Mouse (Mus musculus): Measurements from ENCODE around the gene Cpne8. TPM values are rescaled to one million over a fixed set of nuclear protein-coding genes. Genes with fewer than 3 reads are reported as not detected.

Cpne8 gene
- polyA plus RNA-seq, 1 experiment from 2014 or later = 1.2 TPM

DNA sequence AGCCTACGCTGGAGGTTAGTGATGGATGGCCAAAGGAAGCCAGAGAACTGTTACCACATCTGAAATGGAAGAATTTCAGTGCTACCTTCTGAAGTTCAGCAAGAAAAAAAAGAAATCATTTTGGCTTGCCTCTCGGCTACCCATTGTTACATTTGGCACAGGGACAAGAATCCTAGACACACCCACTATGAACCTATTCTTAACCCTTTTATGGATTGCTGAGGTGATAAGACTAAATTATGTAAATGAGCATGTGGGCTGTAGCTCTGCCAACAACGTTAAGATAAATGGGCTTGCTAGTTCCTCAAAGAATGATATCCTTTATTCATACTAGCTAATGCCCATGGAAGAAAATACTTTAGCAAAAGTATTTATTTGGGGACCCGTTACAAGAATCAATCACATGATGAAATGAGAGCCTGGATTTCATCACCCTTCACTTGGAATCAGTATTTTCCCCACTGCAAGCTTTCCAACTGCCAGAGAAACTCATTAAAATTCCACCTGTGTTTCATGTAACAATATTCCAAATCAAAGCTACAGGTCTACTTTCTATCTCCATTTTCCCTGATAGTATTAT, 69.3 kb downstream of the Cpne8 start:
- 50% methylated on average over 4 of the region's 4 CpGs for WGBS (ENCODE audit: insufficient replicate concordance)
- no peaks in the 10 kb centered on the region for H3K36me3 ChIP-seq
- H3K27me3 ChIP-seq (replicated peaks) = no peaks in the 10 kb centered on the region
- no peaks in the 10 kb centered on the region for H3K4me1 ChIP-seq
- H3K9me3 ChIP-seq (replicated peaks) = no peaks in the 10 kb centered on the region
- no peak overlapping the region for H3K9ac ChIP-seq
- H3K4me3 ChIP-seq = no peak overlapping the region
- no peak overlapping the region for H3K27ac ChIP-seq
- no peak for ATAC-seq
- H3K4me2 ChIP-seq = no peak overlapping the region

DNA sequence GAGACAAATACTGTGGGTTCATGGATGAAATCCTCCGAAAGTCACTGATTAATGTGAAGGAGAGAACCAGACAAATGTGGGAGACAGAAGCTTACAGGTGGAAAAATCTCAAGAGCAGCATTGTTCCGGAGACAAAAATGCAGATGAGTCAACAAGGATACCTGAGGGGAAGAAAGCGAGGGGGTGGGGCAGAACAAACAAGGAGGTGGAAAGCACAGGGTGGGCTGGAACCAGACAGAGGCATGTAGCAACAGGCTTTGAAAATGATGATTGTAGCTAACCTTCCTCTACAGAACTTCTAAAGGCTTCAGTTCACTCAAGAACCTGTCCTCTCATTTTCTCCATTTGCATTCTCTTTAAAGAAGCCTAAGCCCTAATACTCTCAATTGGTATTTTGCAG, 70.9 kb downstream of the Cpne8 start:
- no peaks in the 10 kb centered on the region for H3K27me3 ChIP-seq (replicated peaks)
- no peak for ATAC-seq
- no peak overlapping the region for H3K9ac ChIP-seq
- no peak overlapping the region for H3K4me2 ChIP-seq
- H3K9me3 ChIP-seq (replicated peaks) = no peaks in the 10 kb centered on the region
- H3K4me3 ChIP-seq = no peak overlapping the region
- WGBS (ENCODE audit: insufficient replicate concordance) = 55% methylated on average over 3 of the region's 3 CpGs
- no peaks in the 10 kb centered on the region for H3K36me3 ChIP-seq
- H3K4me1 ChIP-seq = no peaks in the 10 kb centered on the region
- H3K27ac ChIP-seq = no peak overlapping the region

DNA sequence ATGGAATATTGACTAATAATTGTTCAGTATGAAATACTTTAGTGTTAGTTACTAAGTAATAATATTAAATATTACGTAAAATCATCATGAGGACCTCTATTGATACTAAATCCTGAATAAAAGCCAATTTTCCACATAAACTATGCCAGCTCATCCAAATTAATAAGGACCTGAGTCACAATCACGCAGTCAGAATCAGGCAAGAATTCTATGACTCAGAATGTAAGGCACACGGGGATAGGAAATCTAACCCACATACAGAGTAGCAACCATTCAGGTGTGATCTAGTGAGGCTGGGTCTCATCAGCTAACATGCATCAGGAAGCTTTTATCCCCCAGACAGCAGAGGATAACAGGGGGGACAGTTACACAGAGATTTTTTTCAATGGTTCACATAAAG, 72.1 kb downstream of the Cpne8 start:
- no peak overlapping the region for H3K9ac ChIP-seq
- no peaks in the 10 kb centered on the region for H3K36me3 ChIP-seq
- no peaks in the 10 kb centered on the region for H3K4me1 ChIP-seq
- no peak for ATAC-seq
- no peak overlapping the region for H3K4me3 ChIP-seq
- H3K27ac ChIP-seq = no peak overlapping the region
- WGBS (ENCODE audit: insufficient replicate concordance) = 65% methylated on average over 3 of the region's 3 CpGs
- no peaks in the 10 kb centered on the region for H3K27me3 ChIP-seq (replicated peaks)
- no peaks in the 10 kb centered on the region for H3K9me3 ChIP-seq (replicated peaks)
- no peak overlapping the region for H3K4me2 ChIP-seq

DNA sequence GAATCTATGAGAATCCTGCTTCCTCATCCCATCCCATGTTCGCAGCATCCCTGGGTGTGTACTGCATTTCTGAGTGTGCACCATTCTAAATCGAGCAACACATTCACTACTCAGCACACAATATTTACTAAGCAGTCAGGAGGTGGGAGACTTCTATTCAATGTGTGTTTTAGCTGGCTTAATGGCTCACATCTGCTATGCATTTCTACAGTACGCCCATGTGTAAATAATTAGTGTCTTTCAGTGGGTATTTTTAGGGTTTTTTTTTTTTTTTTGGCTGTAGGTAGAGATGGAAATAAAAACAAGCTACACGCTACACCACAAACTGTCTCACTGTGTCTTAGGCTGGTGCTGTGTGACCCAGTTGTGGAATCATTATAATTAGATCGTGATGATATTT, 75.6 kb downstream of the Cpne8 start:
- H3K9me3 ChIP-seq (replicated peaks) = no peaks in the 10 kb centered on the region
- WGBS (ENCODE audit: insufficient replicate concordance) = 66% methylated on average over 5 of the region's 5 CpGs
- H3K4me1 ChIP-seq = no peaks in the 10 kb centered on the region
- H3K27me3 ChIP-seq (replicated peaks) = no peaks in the 10 kb centered on the region
- H3K36me3 ChIP-seq = no peaks in the 10 kb centered on the region
- ATAC-seq = no peak
- H3K4me2 ChIP-seq = no peak overlapping the region
- no peak overlapping the region for H3K27ac ChIP-seq
- H3K9ac ChIP-seq = no peak overlapping the region
- no peak overlapping the region for H3K4me3 ChIP-seq

DNA sequence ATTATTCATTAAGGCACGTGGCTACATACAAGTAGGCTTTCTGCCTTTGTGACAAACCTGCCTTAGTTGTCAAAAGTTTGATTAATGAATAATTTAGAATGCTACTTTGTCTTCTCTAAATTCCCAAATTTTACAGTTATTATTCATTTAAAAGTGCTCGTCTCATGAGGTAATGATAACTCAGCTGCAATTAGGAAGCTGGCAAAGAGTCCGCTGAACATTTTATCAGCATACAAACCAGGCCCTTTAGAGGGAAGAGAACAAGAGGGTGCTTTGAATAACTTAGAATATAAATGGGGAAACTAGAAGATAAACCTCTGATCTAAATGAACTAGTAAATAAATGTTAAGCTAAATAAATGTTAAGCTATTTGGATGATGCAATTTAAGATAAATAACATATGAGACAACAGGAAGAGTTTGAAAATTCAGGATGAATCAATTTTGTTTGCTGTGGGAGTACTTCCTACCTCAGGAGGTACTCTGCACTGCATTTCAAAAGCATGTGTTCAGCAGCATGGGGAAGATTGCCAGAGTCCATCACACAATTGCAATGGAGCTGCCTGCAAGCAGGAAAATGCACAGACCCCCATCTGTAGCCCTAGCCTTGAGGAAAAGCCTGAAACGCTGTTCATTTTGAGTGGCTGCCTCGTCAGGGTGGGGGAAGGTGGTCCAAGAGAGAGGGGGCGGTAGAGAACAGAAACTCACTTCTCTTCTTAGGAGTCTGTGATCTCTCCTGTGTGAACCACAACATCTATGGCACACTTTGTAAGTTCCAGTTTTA, 81.3 kb downstream of the Cpne8 start:
- no peak overlapping the region for H3K27ac ChIP-seq
- no peaks in the 10 kb centered on the region for H3K4me1 ChIP-seq
- H3K36me3 ChIP-seq = no peaks in the 10 kb centered on the region
- H3K4me2 ChIP-seq = no peak overlapping the region
- no peak overlapping the region for H3K4me3 ChIP-seq
- no peak overlapping the region for H3K9ac ChIP-seq
- no peak for ATAC-seq
- no peaks in the 10 kb centered on the region for H3K27me3 ChIP-seq (replicated peaks)
- H3K9me3 ChIP-seq (replicated peaks) = no peaks in the 10 kb centered on the region
- WGBS (ENCODE audit: insufficient replicate concordance) = 56% methylated on average over 6 of the region's 6 CpGs

DNA sequence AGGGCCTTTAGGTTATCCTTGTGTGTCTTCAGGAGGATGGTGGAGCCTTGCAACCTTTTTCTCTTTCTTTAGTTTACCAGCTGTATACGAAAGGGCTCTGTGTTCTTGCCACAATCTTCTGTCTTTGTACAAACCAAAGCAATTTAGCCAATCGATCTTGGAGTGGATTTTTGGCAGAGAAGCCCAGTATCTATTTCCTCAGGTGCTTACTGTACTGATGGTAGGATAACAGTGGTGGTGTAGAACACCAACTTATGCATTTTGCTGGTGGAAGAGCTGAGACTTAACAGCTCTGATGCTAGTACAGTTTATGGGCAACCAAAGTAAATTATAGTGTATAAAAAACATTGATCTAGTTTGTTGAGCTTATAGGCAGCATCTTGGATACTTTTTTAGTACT, 83.6 kb downstream of the Cpne8 start:
- H3K4me2 ChIP-seq = no peak overlapping the region
- 62% methylated on average over 2 of the region's 2 CpGs for WGBS (ENCODE audit: insufficient replicate concordance)
- no peak for ATAC-seq

DNA sequence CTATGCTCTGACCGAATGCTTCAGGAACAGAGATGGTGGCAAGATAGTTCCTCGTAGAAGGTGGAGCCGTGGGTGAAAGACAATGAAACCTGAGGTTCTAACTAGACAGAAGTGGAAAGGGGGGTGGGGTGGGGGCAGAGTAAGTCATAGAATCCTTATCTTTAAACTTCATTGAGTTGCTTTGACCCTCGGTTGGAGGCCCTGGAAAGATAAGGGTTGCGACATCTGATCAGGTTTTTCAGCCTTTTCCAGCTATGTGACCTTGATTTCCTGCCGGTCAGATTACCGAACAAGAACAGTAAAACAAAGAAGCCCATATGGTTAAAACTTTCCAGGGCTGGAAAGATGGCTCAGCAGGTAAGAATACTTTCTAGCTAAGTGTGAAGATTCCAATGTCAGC, 89.6 kb downstream of the Cpne8 start:
- H3K27me3 ChIP-seq (replicated peaks) = no peaks in the 10 kb centered on the region
- H3K27ac ChIP-seq = no peak overlapping the region
- no peaks in the 10 kb centered on the region for H3K9me3 ChIP-seq (replicated peaks)
- 31% methylated on average over 7 of the region's 7 CpGs for WGBS (ENCODE audit: insufficient replicate concordance)
- H3K4me3 ChIP-seq = no peak overlapping the region
- no peaks in the 10 kb centered on the region for H3K4me1 ChIP-seq
- H3K36me3 ChIP-seq = no peaks in the 10 kb centered on the region
- no peak overlapping the region for H3K4me2 ChIP-seq
- no peak overlapping the region for H3K9ac ChIP-seq
- ATAC-seq = no peak

More for the DNA sequence above, 83.6 kb downstream of the Cpne8 start:
- H3K36me3 ChIP-seq = no peaks in the 10 kb centered on the region
- no peaks in the 10 kb centered on the region for H3K27me3 ChIP-seq (replicated peaks)
- H3K9me3 ChIP-seq (replicated peaks) = no peaks in the 10 kb centered on the region
- H3K9ac ChIP-seq = no peak overlapping the region
- no peaks in the 10 kb centered on the region for H3K4me1 ChIP-seq
- H3K27ac ChIP-seq = no peak overlapping the region
- no peak overlapping the region for H3K4me3 ChIP-seq

DNA sequence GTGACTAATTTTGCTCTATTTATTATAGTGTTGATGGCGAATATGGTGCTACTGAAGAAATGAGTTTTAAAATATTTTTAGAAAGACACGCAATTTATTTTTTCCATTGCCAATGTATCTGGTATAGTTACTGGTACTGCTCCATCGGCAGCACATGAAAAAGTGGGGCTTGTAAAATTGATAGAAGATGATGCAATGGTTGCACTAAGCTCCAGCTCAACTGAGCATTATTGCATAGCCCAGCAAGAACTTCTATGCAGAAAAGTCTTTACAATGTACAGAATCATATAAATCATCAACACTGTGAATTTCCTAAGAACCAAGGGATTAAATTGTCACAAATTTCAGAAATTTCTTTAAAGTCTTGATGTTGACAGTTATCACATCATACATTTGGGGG, 101.8 kb downstream of the Cpne8 start:
- WGBS (ENCODE audit: insufficient replicate concordance) = 74% methylated on average over 3 of the region's 3 CpGs
- no peak overlapping the region for H3K4me3 ChIP-seq
- 0 out of 2 replicates have a peak, but pooled peaks cover 7% of the 10 kb centered on the region for H3K9me3 ChIP-seq (replicated peaks)
- H3K27me3 ChIP-seq (replicated peaks) = no peaks in the 10 kb centered on the region
- H3K4me1 ChIP-seq = no peaks in the 10 kb centered on the region
- no peak overlapping the region for H3K9ac ChIP-seq
- H3K36me3 ChIP-seq = no peaks in the 10 kb centered on the region
- no peak for ATAC-seq
- H3K27ac ChIP-seq = no peak overlapping the region
- H3K4me2 ChIP-seq = no peak overlapping the region

DNA sequence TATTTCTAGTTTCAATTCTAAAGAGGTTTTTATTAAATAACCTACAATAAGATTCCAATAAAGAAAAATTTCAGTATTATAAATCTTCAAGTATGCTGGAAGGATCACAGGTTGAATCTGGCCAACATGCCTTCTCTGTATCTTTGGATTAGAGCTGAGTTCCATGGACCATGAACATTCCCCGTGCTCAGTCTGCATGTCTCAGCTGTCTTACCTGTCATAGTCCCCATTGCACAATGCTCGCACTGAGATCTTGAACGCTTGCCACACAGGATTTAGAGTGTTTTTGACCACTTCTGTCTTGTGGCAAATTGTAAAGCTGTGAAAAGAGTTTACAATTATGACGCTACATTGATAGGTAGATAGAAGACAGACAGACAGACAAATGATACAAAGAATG, 110.0 kb downstream of the Cpne8 start:
- 71% methylated on average over 4 of the region's 4 CpGs for WGBS (ENCODE audit: insufficient replicate concordance)
- H3K36me3 ChIP-seq = no peaks in the 10 kb centered on the region
- ATAC-seq = no peak
- H3K4me2 ChIP-seq = no peak overlapping the region
- no peaks in the 10 kb centered on the region for H3K4me1 ChIP-seq
- H3K4me3 ChIP-seq = no peak overlapping the region
- no peaks in the 10 kb centered on the region for H3K27me3 ChIP-seq (replicated peaks)
- no peak overlapping the region for H3K9ac ChIP-seq
- H3K27ac ChIP-seq = no peak overlapping the region
- H3K9me3 ChIP-seq (replicated peaks) = no peaks in the 10 kb centered on the region

DNA sequence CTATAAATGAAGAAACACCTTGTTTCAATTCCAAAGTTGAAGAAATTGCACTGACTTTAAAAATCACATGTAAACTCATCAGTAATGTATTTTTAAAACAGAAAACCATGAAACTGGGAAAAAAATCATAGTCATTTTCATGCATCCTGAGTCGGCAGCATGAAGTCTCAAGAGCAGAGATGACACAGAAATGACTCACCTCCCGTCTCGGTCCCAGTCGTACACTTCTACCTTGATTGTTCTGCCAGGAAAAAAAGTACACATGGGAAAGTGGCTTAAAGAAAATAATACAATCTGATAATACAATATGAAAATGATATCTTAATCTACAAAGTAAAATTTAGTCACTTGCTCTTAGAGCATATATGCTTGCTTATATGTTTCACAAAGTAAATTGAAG, 111.2 kb downstream of the Cpne8 start:
- H3K4me3 ChIP-seq = no peak overlapping the region
- H3K4me1 ChIP-seq = no peaks in the 10 kb centered on the region
- H3K27me3 ChIP-seq (replicated peaks) = no peaks in the 10 kb centered on the region
- no peaks in the 10 kb centered on the region for H3K9me3 ChIP-seq (replicated peaks)
- no peak overlapping the region for H3K27ac ChIP-seq
- H3K9ac ChIP-seq = no peak overlapping the region
- no peaks in the 10 kb centered on the region for H3K36me3 ChIP-seq
- WGBS (ENCODE audit: insufficient replicate concordance) = 69% methylated on average over 4 of the region's 4 CpGs
- no peak for ATAC-seq
- no peak overlapping the region for H3K4me2 ChIP-seq

DNA sequence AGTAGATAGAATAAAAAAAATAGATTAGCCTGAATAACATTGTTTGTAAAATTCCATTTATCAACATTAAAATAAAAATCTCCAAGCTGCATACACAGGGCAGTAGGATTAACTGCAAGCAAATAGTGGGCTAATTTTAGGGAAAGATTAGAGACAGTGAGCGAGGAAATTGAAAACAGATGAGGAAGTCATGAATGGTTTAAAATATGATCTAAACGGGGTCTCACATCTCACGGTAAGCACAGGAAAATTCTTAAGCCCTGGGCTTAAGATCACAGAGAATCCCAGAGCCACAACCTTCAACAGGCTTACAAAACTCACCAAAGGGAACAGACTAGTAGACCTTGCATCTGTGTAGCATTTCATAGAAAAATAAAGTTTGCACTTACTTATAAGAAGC, 115.2 kb downstream of the Cpne8 start:
- Histone ChIP-seq H3K4me3 (no peak overlapping the region), H3K4me1 (no peaks in the 10 kb centered on the region), H3K27ac (no peak overlapping the region), H3K4me2 (no peak overlapping the region), H3K9me3 (replicated peaks) (no peaks in the 10 kb centered on the region), H3K9ac (no peak overlapping the region), H3K36me3 (no peaks in the 10 kb centered on the region), H3K27me3 (replicated peaks) (no peaks in the 10 kb centered on the region)
- WGBS (ENCODE audit: insufficient replicate concordance) = 65% methylated on average over 3 of the region's 3 CpGs
- no peak for ATAC-seq

DNA sequence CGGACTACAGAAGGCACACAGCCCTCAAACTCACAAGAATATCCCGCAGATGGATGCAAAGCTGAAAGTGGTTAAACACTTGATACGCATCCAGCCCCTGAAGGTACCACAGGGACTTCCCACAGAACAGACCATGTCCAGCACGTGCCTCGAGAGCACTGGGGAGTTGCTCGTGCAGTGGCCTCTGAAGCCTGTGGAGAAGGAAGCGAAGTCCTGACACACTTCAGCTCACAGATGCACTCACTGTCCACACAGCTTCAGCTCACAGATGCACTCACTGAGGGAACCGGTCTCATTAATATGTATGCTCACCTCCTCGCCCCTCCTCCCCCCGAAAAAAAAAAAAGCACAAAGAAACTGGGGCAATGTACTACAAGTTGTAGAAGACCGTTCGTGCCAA, 117.6 kb downstream of the Cpne8 start:
- Histone ChIP-seq H3K4me1 (no peaks in the 10 kb centered on the region), H3K9ac (no peak overlapping the region), H3K4me3 (no peak overlapping the region), H3K4me2 (no peak overlapping the region), H3K36me3 (no peaks in the 10 kb centered on the region), H3K27me3 (replicated peaks) (no peaks in the 10 kb centered on the region), H3K9me3 (replicated peaks) (no peaks in the 10 kb centered on the region), H3K27ac (no peak overlapping the region)
- WGBS (ENCODE audit: insufficient replicate concordance) = 68% methylated on average over 12 of the region's 12 CpGs
- ATAC-seq = no peak

DNA sequence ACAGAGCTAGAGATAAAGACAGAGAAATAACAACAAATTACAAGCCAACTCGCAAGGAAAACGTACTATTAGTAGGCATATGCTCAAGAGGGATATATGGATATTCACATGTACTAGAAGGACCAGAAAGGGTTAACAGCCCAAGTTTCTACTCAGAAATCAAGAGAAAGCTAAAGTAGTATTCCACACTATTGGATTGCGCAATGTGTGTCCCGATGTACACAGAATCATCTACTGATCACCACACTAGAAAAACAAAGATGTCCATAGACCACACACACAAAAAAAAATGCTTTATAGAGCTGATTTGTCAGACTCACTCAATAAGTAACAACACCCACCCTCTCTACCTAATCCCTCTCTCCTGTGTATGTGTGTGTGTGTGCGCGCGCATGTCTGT, 130.6 kb downstream of the Cpne8 start:
- ATAC-seq = no peak
- H3K4me3 ChIP-seq = no peak overlapping the region
- H3K4me2 ChIP-seq = no peak overlapping the region
- H3K4me1 ChIP-seq = no peaks in the 10 kb centered on the region
- 81% methylated on average over 7 of the region's 7 CpGs for WGBS (ENCODE audit: insufficient replicate concordance)
- H3K27me3 ChIP-seq (replicated peaks) = no peaks in the 10 kb centered on the region
- no peak overlapping the region for H3K9ac ChIP-seq
- no peaks in the 10 kb centered on the region for H3K9me3 ChIP-seq (replicated peaks)
- no peak overlapping the region for H3K27ac ChIP-seq
- H3K36me3 ChIP-seq = no peaks in the 10 kb centered on the region

Measured in liver, embryonic 12.5 days (tissue).